ENCODE assay signal across 5 mouse cellular contexts in the genomic region with DNA sequence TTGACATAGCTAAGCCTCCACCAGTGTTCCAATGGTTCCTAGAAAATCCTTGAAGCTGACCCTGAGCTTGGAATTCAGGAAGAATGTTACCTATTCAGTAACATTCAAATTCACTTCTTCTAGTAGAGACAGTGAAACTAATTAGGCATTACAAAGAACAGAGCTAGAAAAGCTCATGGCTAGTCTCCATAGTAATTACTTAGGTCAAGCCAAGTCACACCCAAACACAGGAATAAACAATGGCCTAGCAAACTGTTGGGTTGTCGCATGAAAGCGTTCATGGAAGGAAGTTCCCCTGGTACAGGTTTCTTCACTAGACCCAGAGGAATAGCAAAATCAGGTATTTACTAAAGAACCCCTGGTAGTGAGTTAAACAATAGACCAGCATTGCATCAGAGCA. TPM values are rescaled to one million over a fixed set of nuclear protein-coding genes. Genes with fewer than 3 reads are reported as not detected.
"Had no signal": no experiment of that assay in that cellular context is flagged by ENCODE, and none has a peak within 500 bp of the region (broad histone marks: within the 10 kb centered on the region; RNA-seq: fewer than 3 reads in every experiment).

No protein-coding gene starts in this region.

RNA-seq across cellular contexts. Expression of a gene that starts 4.9 kb away (rescaled TPM):
- total RNA-seq: megakaryocyte-erythroid progenitor cell, adult 5-6 weeks had no signal

RNA-seq across cellular contexts. Expression of a gene that starts 57.5 kb away (rescaled TPM):
- total RNA-seq: megakaryocyte, adult 5-6 weeks; megakaryocyte-erythroid progenitor cell, adult 5-6 weeks; monocyte, adult 5-6 weeks had no signal
- polyA plus RNA-seq: lung, postnatal 0 days; macrophage had no signal
